Mouse (Mus musculus) embryo, embryonic 10.5 days (tissue): ENCODE measurements around the gene March5.

Source experiments
- DNase-seq: peaks from one replicate; pipeline ENCODE4 v3.0.0-alpha.2; 2015; ENCODE audit warnings: low spot score

March5 gene

DNA sequence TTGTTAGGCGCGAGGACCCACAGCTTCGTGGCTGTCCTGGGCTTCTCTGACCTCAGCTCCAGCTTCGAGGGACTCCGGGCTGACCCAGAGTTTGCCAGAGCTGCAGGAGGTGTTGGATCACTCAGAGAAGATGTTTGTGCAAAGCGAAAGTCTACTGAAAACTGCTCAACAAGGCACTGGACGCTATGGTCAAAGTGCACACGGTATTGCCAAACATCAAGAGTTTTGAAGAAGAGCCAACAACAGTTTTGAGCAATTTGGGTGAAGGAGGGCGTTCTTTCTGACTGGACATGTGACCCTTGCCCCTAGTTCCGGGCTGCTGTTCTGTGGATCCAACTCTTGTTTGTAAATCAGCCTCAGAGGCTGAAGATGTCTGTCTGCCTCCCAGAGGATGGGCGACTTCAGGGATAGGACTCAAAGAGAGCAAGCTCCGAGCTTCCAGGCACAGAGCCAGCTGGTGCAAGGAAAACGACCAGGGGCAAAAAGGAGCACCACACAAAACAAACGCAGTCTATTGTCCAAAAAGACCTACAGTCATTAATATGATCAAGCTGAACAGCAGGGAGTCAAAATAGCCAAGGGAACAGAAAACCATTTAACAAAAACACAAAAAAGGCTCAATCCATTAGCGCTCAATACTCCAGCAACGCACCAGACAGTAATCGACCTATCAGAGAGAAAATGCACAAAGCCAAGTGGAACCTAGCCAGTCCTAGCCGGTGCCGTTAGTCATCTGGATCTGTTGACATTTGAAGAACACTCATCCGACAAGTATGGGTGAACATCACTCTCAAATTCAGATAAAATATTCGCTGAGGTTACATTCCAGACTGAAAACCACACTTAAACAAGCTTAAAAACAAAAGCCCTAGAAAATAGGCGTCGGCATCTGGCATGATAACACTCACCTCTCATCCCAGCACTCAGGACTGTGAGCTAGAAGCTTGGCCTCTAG, 56.9 kb downstream of the March5 start:
- DNase-seq, result peak; percentile 21

DNA sequence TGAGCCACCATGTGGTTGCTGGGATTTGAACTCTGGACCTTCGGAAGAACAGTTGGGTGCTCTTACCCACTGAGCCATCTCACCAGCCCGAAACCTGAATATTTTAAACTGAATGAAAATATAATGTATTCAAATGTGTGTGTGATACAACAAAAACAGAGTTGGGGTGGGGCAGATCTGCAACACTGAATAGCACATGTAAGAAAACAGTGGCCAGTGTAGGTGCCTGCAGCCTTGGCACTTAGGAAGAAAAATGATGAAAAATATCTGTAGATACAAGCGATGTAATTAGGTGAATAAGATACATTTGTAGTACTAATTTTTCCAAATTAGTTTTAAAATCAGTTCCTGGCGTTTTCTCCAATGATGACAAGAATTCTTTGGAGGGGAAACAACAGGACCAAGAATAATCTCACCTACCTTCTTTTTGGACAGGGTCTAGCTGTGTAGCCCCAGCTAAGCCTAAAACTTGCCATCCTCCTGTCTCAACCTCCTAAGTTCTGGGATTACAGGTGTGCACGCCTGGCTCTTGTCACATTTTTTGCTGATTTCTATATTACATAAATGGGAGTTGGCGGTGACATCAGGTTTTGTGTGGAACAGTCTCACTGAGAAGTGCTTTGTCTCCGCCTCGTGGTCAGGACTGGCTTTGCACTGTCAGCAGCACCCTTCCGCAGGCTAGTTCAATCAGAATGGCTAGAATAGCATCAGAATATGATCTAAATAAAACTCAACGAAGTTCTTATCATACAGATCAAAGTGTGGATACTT, 58.2 kb downstream of the March5 start:
- DNase-seq, result peak; percentile 86

DNA sequence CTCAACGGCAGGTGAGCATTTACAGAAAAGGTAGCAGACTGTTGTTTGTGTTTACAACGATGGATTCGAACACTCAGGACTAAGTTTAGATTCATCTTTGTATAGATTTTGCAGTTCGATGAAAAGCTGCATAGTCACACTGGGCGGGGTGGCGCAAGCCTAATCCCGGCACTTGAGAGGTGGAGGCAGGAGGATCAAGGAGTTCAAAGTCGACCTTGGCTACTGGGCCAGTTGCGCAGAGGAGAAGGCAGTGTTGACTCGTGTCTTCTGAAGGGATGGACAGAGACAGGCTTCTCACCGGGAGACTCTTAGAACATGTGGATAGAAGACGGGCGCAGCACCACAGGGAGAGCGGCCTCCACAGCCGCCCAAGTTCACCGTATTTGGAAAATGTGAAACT, 61.8 kb downstream of the March5 start:
- DNase-seq, result no peak
